Mouse (Mus musculus): ENCODE data around the gene Smim13. TPM values are rescaled to one million over a fixed set of nuclear protein-coding genes. Genes with fewer than 3 reads are reported as not detected.
A peak's percentile ranks its signal among the peaks of the same experiment; 100 is the strongest.

Gene Smim13
- polyA plus RNA-seq, 1 experiment from 2014 or later, result 11.0 TPM

DNA sequence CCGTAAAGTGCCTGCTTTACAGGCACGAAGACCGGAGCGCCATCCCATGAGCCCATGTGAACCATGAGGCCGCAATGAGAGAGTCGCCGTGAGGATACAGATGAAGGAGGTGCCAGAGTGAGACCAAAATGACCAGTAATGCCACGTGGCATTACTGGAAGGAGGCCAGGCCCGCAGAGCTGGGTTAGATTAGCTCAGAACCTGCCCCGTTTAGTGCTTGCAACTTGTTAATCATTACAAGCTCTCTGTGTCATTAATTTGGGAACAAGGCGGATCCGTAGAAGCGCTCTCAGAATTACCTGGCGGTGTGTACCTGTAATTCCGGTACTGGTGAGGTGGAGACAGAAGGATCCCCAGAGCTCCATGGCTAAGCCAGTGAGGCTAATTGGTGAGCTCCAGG is 17.4 kb upstream of the Smim13 start:
- H3K9me3 ChIP-seq (ENCODE audit: control insufficient read depth, low read length), result no peaks in the 10 kb centered on the region
- WGBS, result 95% methylated on average over 15 of the region's 15 CpGs
- DNase-seq (ENCODE audit: low spot score), result no peak
- no peaks in the 10 kb centered on the region for H3K4me1 ChIP-seq (replicated peaks; ENCODE audit: control insufficient read depth, insufficient read depth, low read length)
- H3K4me2 ChIP-seq (replicated peaks; ENCODE audit: low read depth, low read length), result no peak overlapping the region
- no peaks in the 10 kb centered on the region for H3K27me3 ChIP-seq (ENCODE audit: control insufficient read depth, insufficient read depth, low read length)
- H3K4me3 ChIP-seq (ENCODE audit: low read depth, low read length), result no peak overlapping the region
- H3K9ac ChIP-seq (ENCODE audit: low read depth, low read length), result no peak overlapping the region
- H3K27ac ChIP-seq (ENCODE audit: low read depth, low read length), result no peak overlapping the region
- ATAC-seq (ENCODE audit: low FRiP score), result no peak
- no peaks in the 10 kb centered on the region for H3K36me3 ChIP-seq (ENCODE audit: control insufficient read depth, insufficient read depth, low read length)

DNA sequence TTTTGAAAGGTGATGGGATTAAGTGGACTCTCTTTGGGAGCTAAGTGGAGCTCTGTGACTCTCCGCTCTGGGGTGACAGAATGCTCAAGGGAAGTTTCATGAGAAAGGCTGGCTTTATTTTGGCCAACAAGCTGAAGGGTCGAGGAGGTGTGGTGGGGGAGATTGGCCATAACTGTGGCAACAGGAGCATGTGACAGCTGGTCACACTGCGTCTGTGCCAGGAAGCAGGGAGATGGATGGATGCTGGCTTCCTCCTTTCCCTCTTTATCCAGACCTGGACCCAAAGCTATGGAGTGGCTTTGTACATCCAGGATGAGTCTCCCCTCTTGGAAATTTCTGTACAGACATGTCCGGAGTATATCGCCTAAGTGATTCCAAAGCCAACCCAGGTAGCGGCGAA is 16.4 kb upstream of the Smim13 start:
- Histone ChIP-seq H3K4me3 (ENCODE audit: low read depth, low read length) (no peak overlapping the region), H3K27me3 (ENCODE audit: control insufficient read depth, insufficient read depth, low read length) (no peaks in the 10 kb centered on the region), H3K27ac (ENCODE audit: low read depth, low read length) (no peak overlapping the region), H3K36me3 (ENCODE audit: control insufficient read depth, insufficient read depth, low read length) (no peaks in the 10 kb centered on the region), H3K9me3 (ENCODE audit: control insufficient read depth, low read length) (no peaks in the 10 kb centered on the region), H3K4me2 (replicated peaks; ENCODE audit: low read depth, low read length) (no peak overlapping the region), H3K9ac (ENCODE audit: low read depth, low read length) (no peak overlapping the region), H3K4me1 (replicated peaks; ENCODE audit: control insufficient read depth, insufficient read depth, low read length) (no peaks in the 10 kb centered on the region)
- WGBS, result 87% methylated on average over 7 of the region's 7 CpGs
- DNase-seq (ENCODE audit: low spot score) (no peak), ATAC-seq (ENCODE audit: low FRiP score) (no peak)

- WGBS, result 91% methylated on average over 6 of the region's 6 CpGs
- no peaks in the 10 kb centered on the region for H3K27me3 ChIP-seq (ENCODE audit: control insufficient read depth, insufficient read depth, low read length)
- no peak overlapping the region for H3K27ac ChIP-seq (ENCODE audit: low read depth, low read length)
- H3K4me3 ChIP-seq (ENCODE audit: low read depth, low read length), result no peak overlapping the region
- H3K4me2 ChIP-seq (replicated peaks; ENCODE audit: low read depth, low read length), result no peak overlapping the region
- H3K36me3 ChIP-seq (ENCODE audit: control insufficient read depth, insufficient read depth, low read length), result no peaks in the 10 kb centered on the region
- H3K4me1 ChIP-seq (replicated peaks; ENCODE audit: control insufficient read depth, insufficient read depth, low read length), result no peaks in the 10 kb centered on the region
- ATAC-seq (ENCODE audit: low FRiP score) (no peak), DNase-seq (ENCODE audit: low spot score) (no peak)
- H3K9me3 ChIP-seq (ENCODE audit: control insufficient read depth, low read length), result no peaks in the 10 kb centered on the region
- no peak overlapping the region for H3K9ac ChIP-seq (ENCODE audit: low read depth, low read length)
These were observed 14.5 kb upstream of the Smim13 start for GRCm38 (mm10) chr13:41235181-41235580.

DNA sequence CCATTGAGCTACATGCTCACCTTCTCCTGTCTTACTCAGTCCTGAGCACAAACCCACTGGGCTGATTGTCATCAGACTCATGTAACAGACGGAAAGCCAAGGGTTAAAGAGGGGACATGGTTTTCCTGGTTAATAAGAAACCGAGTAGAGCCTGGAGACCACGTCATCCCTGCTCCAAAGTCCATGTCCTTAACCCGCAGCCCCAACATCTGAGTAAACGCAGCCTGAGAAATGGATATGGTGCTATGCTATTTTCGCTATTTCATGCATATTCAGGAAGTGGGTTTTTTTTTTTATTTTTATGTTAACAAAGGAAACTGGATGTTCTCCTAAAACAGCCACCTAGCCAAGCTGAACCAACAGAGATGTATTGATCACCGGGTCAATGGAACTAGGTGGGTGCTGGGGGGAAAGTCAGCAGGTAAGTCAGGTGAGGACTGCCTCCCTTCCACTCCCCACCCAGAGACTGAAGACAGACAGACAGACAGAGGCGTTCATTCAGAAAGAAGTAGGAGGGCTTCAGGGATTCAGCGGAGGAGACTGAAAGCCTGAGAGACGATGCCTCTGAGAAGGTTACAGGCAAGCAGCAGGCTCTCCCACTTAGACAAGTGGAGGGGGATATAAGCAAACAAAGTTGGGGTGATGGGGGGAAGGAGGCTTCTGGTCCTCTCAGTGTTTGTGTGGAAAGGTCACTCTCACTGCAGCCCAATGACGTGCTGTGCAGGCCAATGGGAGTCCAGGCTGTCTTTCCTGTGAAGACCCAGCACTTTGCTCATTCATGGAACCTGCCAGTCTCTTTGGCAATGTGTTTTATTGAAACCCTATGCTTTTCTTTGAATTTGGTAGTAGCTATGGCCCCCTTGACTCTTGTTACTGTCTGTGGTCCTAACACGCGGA is 13.6 kb upstream of the Smim13 start:
- WGBS, result 76% methylated on average over 13 of the region's 13 CpGs
- Histone ChIP-seq H3K9ac (ENCODE audit: low read depth, low read length) (no peak overlapping the region), H3K27ac (ENCODE audit: low read depth, low read length) (no peak overlapping the region), H3K27me3 (ENCODE audit: control insufficient read depth, insufficient read depth, low read length) (no peaks in the 10 kb centered on the region), H3K4me1 (replicated peaks; ENCODE audit: control insufficient read depth, insufficient read depth, low read length) (no peaks in the 10 kb centered on the region), H3K36me3 (ENCODE audit: control insufficient read depth, insufficient read depth, low read length) (no peaks in the 10 kb centered on the region), H3K4me2 (replicated peaks; ENCODE audit: low read depth, low read length) (no peak overlapping the region), H3K9me3 (ENCODE audit: control insufficient read depth, low read length) (no peaks in the 10 kb centered on the region), H3K4me3 (ENCODE audit: low read depth, low read length) (no peak overlapping the region)
- no peak for ATAC-seq (ENCODE audit: low FRiP score)
- no peak for DNase-seq (ENCODE audit: low spot score)

DNA sequence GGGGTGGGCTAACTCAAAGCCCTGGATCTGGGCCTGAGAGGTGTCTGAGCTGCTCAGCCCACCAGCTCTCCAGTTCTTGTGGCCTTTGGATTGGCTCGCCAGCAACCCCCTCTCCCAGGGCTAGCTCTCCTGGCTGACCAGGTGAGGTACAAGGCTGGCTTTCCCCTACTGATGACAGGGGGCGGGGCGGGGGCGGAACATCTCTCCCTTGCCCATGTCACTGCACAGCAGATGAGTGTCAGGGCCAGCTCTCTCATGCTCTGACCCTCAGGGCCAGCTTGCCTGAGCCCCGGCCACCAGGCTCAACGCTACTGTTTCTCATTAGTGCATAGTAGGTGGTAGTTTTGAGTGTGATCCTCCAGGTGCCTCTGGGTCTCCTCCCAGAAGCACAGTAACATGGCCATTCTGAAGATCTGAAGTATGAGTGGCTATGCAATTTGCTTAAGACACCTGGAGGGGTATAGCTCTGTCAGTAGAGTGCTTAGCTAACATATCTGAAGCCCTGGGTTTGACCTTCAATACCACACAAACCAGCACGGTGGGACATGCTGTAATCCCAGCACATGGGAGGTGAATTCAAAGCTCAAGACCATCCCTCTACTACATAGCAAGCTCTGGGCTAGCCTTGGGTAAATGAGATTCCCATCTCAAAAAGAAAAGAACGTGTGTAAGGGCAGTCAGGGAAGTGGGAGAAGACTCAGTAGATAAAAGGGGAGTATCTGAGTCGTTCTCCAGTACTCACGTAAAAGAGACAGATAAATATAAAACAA is 11.4 kb upstream of the Smim13 start:
- Histone ChIP-seq H3K36me3 (ENCODE audit: control insufficient read depth, insufficient read depth, low read length) (no peaks in the 10 kb centered on the region), H3K27ac (ENCODE audit: low read depth, low read length) (no peak overlapping the region), H3K4me2 (replicated peaks; ENCODE audit: low read depth, low read length) (no peak overlapping the region), H3K27me3 (ENCODE audit: control insufficient read depth, insufficient read depth, low read length) (no peaks in the 10 kb centered on the region), H3K4me3 (ENCODE audit: low read depth, low read length) (no peak overlapping the region), H3K4me1 (replicated peaks; ENCODE audit: control insufficient read depth, insufficient read depth, low read length) (no peaks in the 10 kb centered on the region), H3K9ac (ENCODE audit: low read depth, low read length) (no peak overlapping the region), H3K9me3 (ENCODE audit: control insufficient read depth, low read length) (no peaks in the 10 kb centered on the region)
- DNase-seq (ENCODE audit: low spot score) (no peak), ATAC-seq (ENCODE audit: low FRiP score) (no peak; the same call in 1 of the 2 replicates)
- 79% methylated on average over 10 of the region's 10 CpGs for WGBS

GRCm38 (mm10) chr13:41238805-41239130 is 10.9 kb upstream of the Smim13 start:
- no peak for ATAC-seq (ENCODE audit: low FRiP score)
- Histone ChIP-seq H3K36me3 (ENCODE audit: control insufficient read depth, insufficient read depth, low read length) (no peaks in the 10 kb centered on the region), H3K4me1 (replicated peaks; ENCODE audit: control insufficient read depth, insufficient read depth, low read length) (no peaks in the 10 kb centered on the region), H3K4me3 (ENCODE audit: low read depth, low read length) (no peak overlapping the region), H3K27me3 (ENCODE audit: control insufficient read depth, insufficient read depth, low read length) (no peaks in the 10 kb centered on the region), H3K27ac (ENCODE audit: low read depth, low read length) (no peak overlapping the region), H3K9ac (ENCODE audit: low read depth, low read length) (no peak overlapping the region), H3K4me2 (replicated peaks; ENCODE audit: low read depth, low read length) (no peak overlapping the region), H3K9me3 (ENCODE audit: control insufficient read depth, low read length) (no peaks in the 10 kb centered on the region)
- WGBS, result 14% methylated on average over 5 of the region's 5 CpGs
- peak; percentile 68 for DNase-seq (ENCODE audit: low spot score)

DNA sequence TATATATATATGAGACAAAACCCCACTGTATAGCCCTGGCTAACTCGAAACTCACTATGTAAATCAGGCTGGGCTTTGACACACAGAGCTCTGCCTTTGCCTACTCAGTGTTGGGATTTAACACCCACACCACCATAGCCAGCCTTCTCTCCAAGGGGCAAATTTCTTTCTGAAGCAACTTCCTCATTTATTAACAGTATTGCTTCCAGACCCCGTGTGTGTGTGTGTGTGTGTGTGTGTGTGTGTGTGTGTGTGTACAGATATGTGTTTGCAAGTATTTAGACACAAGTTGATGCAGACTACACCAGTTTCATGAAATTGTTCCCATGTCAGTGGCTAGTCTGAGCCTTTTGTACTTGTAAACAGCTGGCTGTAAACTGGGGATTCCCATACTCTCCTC is 8.1 kb upstream of the Smim13 start:
- no peaks in the 10 kb centered on the region for H3K36me3 ChIP-seq (ENCODE audit: control insufficient read depth, insufficient read depth, low read length)
- H3K27ac ChIP-seq (ENCODE audit: low read depth, low read length), result no peak overlapping the region
- ATAC-seq (ENCODE audit: low FRiP score) (no peak), DNase-seq (ENCODE audit: low spot score) (no peak)
- H3K9me3 ChIP-seq (ENCODE audit: control insufficient read depth, low read length), result no peaks in the 10 kb centered on the region
- no peak overlapping the region for H3K4me3 ChIP-seq (ENCODE audit: low read depth, low read length)
- H3K4me2 ChIP-seq (replicated peaks; ENCODE audit: low read depth, low read length), result no peak overlapping the region
- no peaks in the 10 kb centered on the region for H3K27me3 ChIP-seq (ENCODE audit: control insufficient read depth, insufficient read depth, low read length)
- 85% methylated on average over 2 of the region's 2 CpGs for WGBS
- no peaks in the 10 kb centered on the region for H3K4me1 ChIP-seq (replicated peaks; ENCODE audit: control insufficient read depth, insufficient read depth, low read length)
- H3K9ac ChIP-seq (ENCODE audit: low read depth, low read length), result no peak overlapping the region

GRCm38 (mm10) chr13:41244306-41244830 is 5.3 kb upstream of the Smim13 start:
- H3K36me3 ChIP-seq (ENCODE audit: control insufficient read depth, insufficient read depth, low read length), result no peaks in the 10 kb centered on the region
- H3K4me2 ChIP-seq (replicated peaks; ENCODE audit: low read depth, low read length), result no peak overlapping the region
- no peak overlapping the region for H3K4me3 ChIP-seq (ENCODE audit: low read depth, low read length)
- no peak overlapping the region for H3K9ac ChIP-seq (ENCODE audit: low read depth, low read length)
- H3K27ac ChIP-seq (ENCODE audit: low read depth, low read length), result no peak overlapping the region
- no peaks in the 10 kb centered on the region for H3K9me3 ChIP-seq (ENCODE audit: control insufficient read depth, low read length)
- H3K27me3 ChIP-seq (ENCODE audit: control insufficient read depth, insufficient read depth, low read length), result no peaks in the 10 kb centered on the region
- no peak for ATAC-seq (ENCODE audit: low FRiP score)
- DNase-seq (ENCODE audit: low spot score), result no peak
- no peaks in the 10 kb centered on the region for H3K4me1 ChIP-seq (replicated peaks; ENCODE audit: control insufficient read depth, insufficient read depth, low read length)
- 69% methylated on average over 6 of the region's 6 CpGs for WGBS
